Mouse (Mus musculus) embryonic facial prominence, embryonic 15.5 days (tissue): ENCODE data around the gene Abhd5. TPM values are rescaled to one million over a fixed set of nuclear protein-coding genes. Genes with fewer than 3 reads are reported as not detected.
A peak's percentile ranks its signal among the peaks of the same experiment; 100 is the strongest.
"Not testable (repeated sequence)": the region's sequence is repeated elsewhere in the genome, so short reads cannot be mapped to it uniquely, and the experiment has no call there.

Source experiments
- ATAC-seq: fragments of 200-750 bp; cut with Nextera tagmentation; 2 replicates; pipeline ENCODE4 v1.8.0; 2017; ENCODE audit warnings: low read depth, moderate TSS enrichment; ENCODE audit not compliant: insufficient number of reproducible peaks, low FRiP score, low TSS enrichment
- H3K27ac ChIP-seq: fragments of 300-500 bp; sonication (generic); replicated peaks from 2 replicates; pipeline ENCODE4 v1.5.1; 2015; ENCODE audit warnings: mild to moderate bottlenecking, inconsistent platforms
- H3K27me3 ChIP-seq: fragments of 300-500 bp; sonication (generic); 2 replicates; pipeline ENCODE4 v1.6.1; 2015; ENCODE audit warnings: inconsistent platforms
- H3K36me3 ChIP-seq: fragments of 300-500 bp; sonication (generic); 2 replicates; pipeline ENCODE4 v1.6.1; 2015; ENCODE audit warnings: mild to moderate bottlenecking, inconsistent platforms
- H3K4me1 ChIP-seq: fragments of 300-500 bp; sonication (generic); 2 replicates; pipeline ENCODE4 v1.6.1; 2015; ENCODE audit warnings: inconsistent platforms
- H3K4me2 ChIP-seq: fragments of 300-500 bp; sonication (generic); replicated peaks from 2 replicates; pipeline ENCODE4 v1.6.1; 2015; ENCODE audit warnings: mild to moderate bottlenecking, inconsistent platforms
- H3K4me3 ChIP-seq: fragments of 300-500 bp; sonication (generic); replicated peaks from 2 replicates; pipeline ENCODE4 v1.5.1; 2015; ENCODE audit warnings: mild to moderate bottlenecking, inconsistent platforms
- H3K9ac ChIP-seq: fragments of 300-500 bp; sonication (generic); 2 replicates; pipeline ENCODE4 v1.6.1; 2015; ENCODE audit warnings: inconsistent platforms
- H3K9me3 ChIP-seq: fragments of 300-500 bp; sonication (generic); replicated peaks from 2 replicates; pipeline ENCODE4 v1.6.1; 2016; ENCODE audit warnings: inconsistent platforms
- WGBS: fragments of 180-500 bp; shearing (Covaris S2); methylation state at CpG from one replicate; pipeline ENCODE4 v1.1.7; 2015; 5-methylcytosine and 5-hydroxymethylcytosine counted together
- polyA plus RNA-seq: library from polyadenylated mRNA; unstranded; fragments of >200 nt; fragmentation: Nextera tagmentation; extraction: Ambion mirVana; gene quantifications from 2 replicates; pipeline ENCODE4 v1.2.1, GENCODE M21; 2015

Gene Abhd5
- 37.4 and 38.9 TPM in 2 replicates for polyA plus RNA-seq

- ATAC-seq, result peak; percentile 96
- Histone ChIP-seq H3K4me2 (peak within 1 kb of the TSS; percentile 64), H3K9ac (peak within 1 kb of the TSS; percentile 59), H3K4me1 (peaks cover 5% of the 10 kb centered on the region; the same call in 1 of the 2 replicates), H3K36me3 (no peaks in the 10 kb centered on the region), H3K4me3 (peak within 1 kb of the TSS; percentile 68), H3K27ac (peak within 1 kb of the TSS; percentile 67), H3K9me3 (no peaks in the 10 kb centered on the region), H3K27me3 (no peaks in the 10 kb centered on the region)
- under 1% methylated on average over 84 of the region's 84 CpGs for WGBS
Observed at GRCm38 (mm10) chr9:122351303-122352024, at the start of gene Abhd5. Gene Abhd5 (plus strand): TSS chr9:122351608.

GRCm38 (mm10) chr9:122305302-122305701 lies 46.1 kb upstream of the Abhd5 start:
- Histone ChIP-seq H3K4me3 (no peak overlapping the region), H3K36me3 (no peaks in the 10 kb centered on the region), H3K4me2 (no peak overlapping the region), H3K27ac (no peak overlapping the region), H3K27me3 (no peaks in the 10 kb centered on the region), H3K9me3 (no peaks in the 10 kb centered on the region), H3K4me1 (peaks cover 5% of the 10 kb centered on the region; the same call in 1 of the 2 replicates), H3K9ac (no peak overlapping the region)
- ATAC-seq, result no peak
- WGBS, result 85% methylated on average over 3 of the region's 3 CpGs

- Histone ChIP-seq H3K4me3 (no peak overlapping the region), H3K4me1 (peaks cover 9% of the 10 kb centered on the region; the same call in 1 of the 2 replicates), H3K9ac (no peak overlapping the region), H3K27ac (no peak overlapping the region), H3K4me2 (no peak overlapping the region), H3K36me3 (no peaks in the 10 kb centered on the region), H3K27me3 (no peaks in the 10 kb centered on the region), H3K9me3 (no peaks in the 10 kb centered on the region)
- 72% methylated on average over 14 of the region's 14 CpGs for WGBS
- no peak for ATAC-seq
Observed at GRCm38 (mm10) chr9:122309013-122309980, 42.1 kb upstream of the Abhd5 start.

- Histone ChIP-seq H3K9ac (peak overlapping the region; percentile 46), H3K4me3 (peak overlapping the region; percentile 51), H3K4me1 (peaks cover 9% of the 10 kb centered on the region; the same call in 1 of the 2 replicates), H3K27me3 (no peaks in the 10 kb centered on the region), H3K4me2 (peak overlapping the region; percentile 67), H3K9me3 (no peaks in the 10 kb centered on the region), H3K27ac (peak overlapping the region; percentile 83), H3K36me3 (no peaks in the 10 kb centered on the region)
- peak; percentile 90 for ATAC-seq
- under 1% methylated on average over 18 of the region's 19 CpGs for WGBS
Observed at GRCm38 (mm10) chr9:122310613-122311049, 40.8 kb upstream of the Abhd5 start.

GRCm38 (mm10) chr9:122311051-122311760 lies 40.2 kb upstream of the Abhd5 start:
- 72% methylated on average over 6 of the region's 7 CpGs for WGBS
- peaks cover 9% of the 10 kb centered on the region; the same call in 1 of the 2 replicates for H3K4me1 ChIP-seq
- peak overlapping the region; percentile 51 for H3K4me3 ChIP-seq
- H3K9ac ChIP-seq, result no peak overlapping the region
- peak overlapping the region; percentile 67 for H3K4me2 ChIP-seq
- H3K9me3 ChIP-seq, result no peaks in the 10 kb centered on the region
- H3K27ac ChIP-seq, result peak overlapping the region; percentile 83
- no peaks in the 10 kb centered on the region for H3K36me3 ChIP-seq
- no peaks in the 10 kb centered on the region for H3K27me3 ChIP-seq
- ATAC-seq, result no peak

GRCm38 (mm10) chr9:122312296-122312990 lies 39.0 kb upstream of the Abhd5 start:
- Histone ChIP-seq H3K9ac (no peak overlapping the region), H3K9me3 (no peaks in the 10 kb centered on the region), H3K4me2 (no peak overlapping the region), H3K27me3 (no peaks in the 10 kb centered on the region), H3K27ac (no peak overlapping the region), H3K36me3 (no peaks in the 10 kb centered on the region), H3K4me3 (no peak overlapping the region), H3K4me1 (peaks cover 9% of the 10 kb centered on the region; the same call in 1 of the 2 replicates)
- ATAC-seq, result no peak
- WGBS, result 84% methylated on average over 7 of the region's 7 CpGs

GRCm38 (mm10) chr9:122313128-122313527 lies 38.3 kb upstream of the Abhd5 start:
- not testable (repeated sequence) for ATAC-seq, H3K36me3 ChIP-seq
- 59% methylated on average over 1 of the region's 1 CpGs for WGBS

GRCm38 (mm10) chr9:122314386-122314785 lies 37.0 kb upstream of the Abhd5 start:
- H3K36me3 ChIP-seq, result no peaks in the 10 kb centered on the region
- no peaks in the 10 kb centered on the region for H3K9me3 ChIP-seq
- no peak overlapping the region for H3K9ac ChIP-seq
- no peak overlapping the region for H3K4me3 ChIP-seq
- no peak overlapping the region for H3K27ac ChIP-seq
- H3K4me1 ChIP-seq, result peaks cover 7% of the 10 kb centered on the region; the same call in 1 of the 2 replicates
- no peak for ATAC-seq
- no peaks in the 10 kb centered on the region for H3K27me3 ChIP-seq
- no peak overlapping the region for H3K4me2 ChIP-seq
- WGBS, result 83% methylated on average over 6 of the region's 6 CpGs

More at GRCm38 (mm10) chr9:122313128-122313527, 38.3 kb upstream of the Abhd5 start:
- not testable (repeated sequence) for H3K27ac ChIP-seq, H3K27me3 ChIP-seq, H3K9me3 ChIP-seq, H3K4me1 ChIP-seq, H3K4me3 ChIP-seq, H3K4me2 ChIP-seq, H3K9ac ChIP-seq

GRCm38 (mm10) chr9:122314942-122315341 lies 36.5 kb upstream of the Abhd5 start:
- no peaks in the 10 kb centered on the region for H3K27me3 ChIP-seq
- no peak overlapping the region for H3K4me3 ChIP-seq
- H3K9ac ChIP-seq, result no peak overlapping the region
- 0 out of 2 replicates have a peak, but pooled peaks cover 3% of the 10 kb centered on the region for H3K4me1 ChIP-seq
- 70% methylated on average over 4 of the region's 4 CpGs for WGBS
- H3K9me3 ChIP-seq, result no peaks in the 10 kb centered on the region
- H3K36me3 ChIP-seq, result no peaks in the 10 kb centered on the region
- no peak overlapping the region for H3K27ac ChIP-seq
- no peak overlapping the region for H3K4me2 ChIP-seq
- ATAC-seq, result no peak

GRCm38 (mm10) chr9:122315501-122315900 lies 35.9 kb upstream of the Abhd5 start:
- H3K27ac ChIP-seq, result no peak overlapping the region
- no peak overlapping the region for H3K9ac ChIP-seq
- no peaks in the 10 kb centered on the region for H3K9me3 ChIP-seq
- H3K27me3 ChIP-seq, result no peaks in the 10 kb centered on the region
- no peak for ATAC-seq
- H3K36me3 ChIP-seq, result no peaks in the 10 kb centered on the region
- 0 out of 2 replicates have a peak, but pooled peaks cover 3% of the 10 kb centered on the region for H3K4me1 ChIP-seq
- no peak overlapping the region for H3K4me2 ChIP-seq
- H3K4me3 ChIP-seq, result no peak overlapping the region
- 49% methylated on average over 11 of the region's 11 CpGs for WGBS
